ENCODE assay signal across 9 mouse cellular contexts in the genomic region with DNA sequence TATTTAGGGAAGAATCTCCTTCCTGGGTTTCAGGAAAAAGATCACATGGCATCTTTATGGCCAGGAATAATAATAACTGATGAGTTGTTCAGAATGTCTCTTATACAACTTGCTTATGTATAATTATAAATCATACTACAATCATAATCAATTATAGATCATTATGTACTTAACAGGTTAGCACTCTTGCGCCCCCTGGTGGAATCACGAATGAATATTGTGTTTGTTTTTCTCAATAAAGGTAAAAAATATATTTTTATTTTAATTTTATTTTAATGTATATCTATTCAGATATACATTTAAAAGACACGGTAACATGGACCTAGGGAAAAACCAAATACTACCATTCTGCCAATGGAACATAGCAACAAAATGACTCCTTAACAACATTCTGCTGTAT.
A peak's percentile ranks its signal among the peaks of the same experiment; 100 is the strongest.
DNase-seq lines count a peak whose midpoint lies in the region; ATAC-seq lines count a peak whose summit lies in the region.
"Had no signal": no experiment of that assay in that cellular context is flagged by ENCODE, and none has a peak within 500 bp of the region (broad histone marks: within the 10 kb centered on the region; RNA-seq: fewer than 3 reads in every experiment).

No protein-coding gene starts in this region.

- H3K27me3 ChIP-seq in kidney, embryonic 15.5 days: no peaks in the 10 kb centered on the region
- H3K27me3 ChIP-seq: embryonic facial prominence, embryonic 15.5 days had no signal

- 34% methylated on average over 3 of the region's 3 CpGs for WGBS in kidney, embryonic 15.5 days

- H3K4me2 ChIP-seq in kidney, embryonic 15.5 days: no peak overlapping the region
- H3K4me2 ChIP-seq: embryonic facial prominence, embryonic 15.5 days had no signal

- H3K36me3 ChIP-seq in kidney, embryonic 15.5 days: no peaks in the 10 kb centered on the region
- H3K36me3 ChIP-seq: embryonic facial prominence, embryonic 15.5 days had no signal

- ATAC-seq in CD4-positive, CD25-positive, alpha-beta regulatory T cell, adult 4 months: no peak
- ATAC-seq in kidney, embryonic 15.5 days (replicated peaks; ENCODE audit: low FRiP score): no peak

- intact Hi-C loops in left cerebral cortex, postnatal 36 days (cut with DNase I): no loop called here

- no peak overlapping the region for H3K9ac ChIP-seq in kidney, embryonic 15.5 days
- H3K9ac ChIP-seq: embryonic facial prominence, embryonic 15.5 days had no signal

- H3K4me3 ChIP-seq in kidney, embryonic 15.5 days (replicated peaks): no peak overlapping the region
- H3K4me3 ChIP-seq: embryonic facial prominence, embryonic 15.5 days had no signal

- no peaks in the 10 kb centered on the region for H3K9me3 ChIP-seq in kidney, embryonic 15.5 days (replicated peaks)
- H3K9me3 ChIP-seq: embryonic facial prominence, embryonic 15.5 days had no signal

- no peaks in the 10 kb centered on the region for H3K4me1 ChIP-seq in kidney, embryonic 15.5 days
- H3K4me1 ChIP-seq: embryonic facial prominence, embryonic 15.5 days had no signal

- H3K27ac ChIP-seq in kidney, embryonic 15.5 days: no peak overlapping the region
- H3K27ac ChIP-seq: embryonic facial prominence, embryonic 15.5 days had no signal

- peak; percentile 66 for DNase-seq in CD4-positive, CD25-positive, alpha-beta regulatory T cell, adult 2 months (ENCODE audit: low read depth, low spot score)
- DNase-seq in kidney, adult 9 months: peak; percentile 16
- DNase-seq in MEL-GATA-1-ER (ENCODE audit: extremely low read depth, low read depth): peak; percentile 14
- peak; percentile 38 to 57 for DNase-seq in kidney, postnatal 4 days
- no peak for DNase-seq in neural tube, embryonic 10.5 days (ENCODE audit: extremely low spot score, low spot score)
- DNase-seq in left cerebral cortex, postnatal 36 days (ENCODE audit: low spot score in 2 of 2): no peak

Comparison
In these comparisons a context has a peak if more than half of its experiments do, and no peak if none do; other contexts are left out.
1. DNase-seq: peak in CD4-positive, CD25-positive, alpha-beta regulatory T cell, adult 2 months (single experiment), kidney, adult 9 months (single experiment), MEL-GATA-1-ER (single experiment) and kidney, postnatal 4 days (2 of 2); none in neural tube, embryonic 10.5 days (single experiment) and left cerebral cortex, postnatal 36 days (0 of 2).